Mouse (Mus musculus) adrenal gland, adult (tissue): ENCODE results near the gene Gm20388.
"Not testable (repeated sequence)": the region's sequence is repeated elsewhere in the genome, so short reads cannot be mapped to it uniquely, and the experiment has no call there.

Source experiments
- DNase-seq, 2 experiments: peaks; one replicate each; pipeline ENCODE4 v3.0.0; 2022 to 2023; ENCODE audit warnings: low spot score in 1 of 2; ENCODE audit not compliant: inconsistent age in 2 of 2

Gm20388 gene

GRCm38 (mm10) chr8:120697979-120698272 is 787.3 kb downstream of the Gm20388 start:
- peak in 1 of 2 experiments; percentile 54 for DNase-seq

GRCm38 (mm10) chr8:120698426-120698825 is 787.8 kb downstream of the Gm20388 start:
- no peak for DNase-seq

GRCm38 (mm10) chr8:120699079-120699478 is 788.4 kb downstream of the Gm20388 start:
- no peak for DNase-seq

GRCm38 (mm10) chr8:120699565-120699964 is 788.9 kb downstream of the Gm20388 start:
- peak in 1 of 2 experiments; percentile 44 for DNase-seq

GRCm38 (mm10) chr8:120700053-120700452 is 789.4 kb downstream of the Gm20388 start:
- DNase-seq, result no peak

GRCm38 (mm10) chr8:120701758-120702465 is 791.3 kb downstream of the Gm20388 start:
- DNase-seq, result peak in 1 of 2 experiments; percentile 31

GRCm38 (mm10) chr8:120704203-120704602 is 793.6 kb downstream of the Gm20388 start:
- DNase-seq, result no peak

- no peak for DNase-seq
Measured at GRCm38 (mm10) chr8:120705163-120705562, 794.5 kb downstream of the Gm20388 start.

GRCm38 (mm10) chr8:120706193-120706592 is 795.6 kb downstream of the Gm20388 start:
- no peak for DNase-seq

GRCm38 (mm10) chr8:120709176-120709575 is 798.5 kb downstream of the Gm20388 start:
- peak in 1 of 2 experiments; percentile 50 for DNase-seq

- no peak for DNase-seq
Measured at GRCm38 (mm10) chr8:120715200-120715599, 804.6 kb downstream of the Gm20388 start.

GRCm38 (mm10) chr8:120715996-120716680 is 805.5 kb downstream of the Gm20388 start:
- DNase-seq, result peak in 1 of 2 experiments; percentile 26

- no peak for DNase-seq
Measured at GRCm38 (mm10) chr8:120719586-120720236, 809.1 kb downstream of the Gm20388 start.

- DNase-seq, result no peak
Measured at GRCm38 (mm10) chr8:120723025-120723424, 812.4 kb downstream of the Gm20388 start.

- DNase-seq, result not testable (repeated sequence)
Measured at GRCm38 (mm10) chr8:120724096-120724495, 813.5 kb downstream of the Gm20388 start.

GRCm38 (mm10) chr8:120724816-120725575 is 814.4 kb downstream of the Gm20388 start:
- DNase-seq, result no peak

- DNase-seq, result no peak
Measured at GRCm38 (mm10) chr8:120725576-120725950, 814.9 kb downstream of the Gm20388 start.

GRCm38 (mm10) chr8:120726051-120726450 is 815.4 kb downstream of the Gm20388 start:
- no peak for DNase-seq

GRCm38 (mm10) chr8:120728488-120729160 is 818.0 kb downstream of the Gm20388 start:
- DNase-seq, result no peak

- DNase-seq, result no peak
Measured at GRCm38 (mm10) chr8:120731582-120731981, 820.9 kb downstream of the Gm20388 start.

GRCm38 (mm10) chr8:120732068-120732467 is 821.4 kb downstream of the Gm20388 start:
- DNase-seq, result no peak
